Mouse (Mus musculus) brain, embryonic 18.5 days (tissue): ENCODE measurements around the gene Ankrd61.

Experiments
- DNase-seq: peaks from one replicate; pipeline ENCODE4 v3.0.0-alpha.2; 2012; ENCODE audit warnings: low read depth, low spot score

Ankrd61 gene

GRCm38 (mm10) chr5:143897635-143898330 lies at the start of gene Ankrd61:
Ankrd61 (minus strand) TSS chr5:143897685.
- no peak for DNase-seq

GRCm38 (mm10) chr5:143943231-143944125 lies 46.0 kb upstream of the Ankrd61 start:
- peak; percentile 81 for DNase-seq

GRCm38 (mm10) chr5:143941588-143941987 lies 44.1 kb upstream of the Ankrd61 start:
- DNase-seq, result no peak

- no peak for DNase-seq
Measured at GRCm38 (mm10) chr5:143936156-143936555, 38.7 kb upstream of the Ankrd61 start.

GRCm38 (mm10) chr5:143933875-143934274 lies 36.4 kb upstream of the Ankrd61 start:
- no peak for DNase-seq

- DNase-seq, result no peak
Measured at GRCm38 (mm10) chr5:143933414-143933813, 35.9 kb upstream of the Ankrd61 start.

- no peak for DNase-seq
Measured at GRCm38 (mm10) chr5:143932831-143933230, 35.3 kb upstream of the Ankrd61 start, which contains the start of gene Rsph10b. Rsph10b (plus strand) TSS chr5:143933035.

- no peak for DNase-seq
Measured at GRCm38 (mm10) chr5:143931863-143932580, 34.5 kb upstream of the Ankrd61 start.

GRCm38 (mm10) chr5:143930656-143931055 lies 33.2 kb upstream of the Ankrd61 start:
- DNase-seq, result no peak

- DNase-seq, result no peak
Measured at GRCm38 (mm10) chr5:143929291-143929690, 31.8 kb upstream of the Ankrd61 start.

- DNase-seq, result no peak
Measured at GRCm38 (mm10) chr5:143927875-143928274, 30.4 kb upstream of the Ankrd61 start, which contains the start of gene Gm42421. Gm42421 (plus strand) TSS chr5:143928175.

- DNase-seq, result no peak
Measured at GRCm38 (mm10) chr5:143924781-143925452, 27.4 kb upstream of the Ankrd61 start.

- DNase-seq, result no peak
Measured at GRCm38 (mm10) chr5:143918120-143918519, 20.6 kb upstream of the Ankrd61 start.

- no peak for DNase-seq
Measured at GRCm38 (mm10) chr5:143917418-143917817, 19.9 kb upstream of the Ankrd61 start.

- DNase-seq, result no peak
Measured at GRCm38 (mm10) chr5:143916221-143916620, 18.7 kb upstream of the Ankrd61 start.

GRCm38 (mm10) chr5:143909417-143910400 lies 12.2 kb upstream of the Ankrd61 start, which contains the start of the genes Aimp2 and Pms2:
Aimp2 (minus strand) TSS chr5:143909847.
Pms2 (plus strand) TSS chr5:143909964.
- peak; percentile 99 for DNase-seq

- no peak for DNase-seq
Measured at GRCm38 (mm10) chr5:143908926-143909325, 11.4 kb upstream of the Ankrd61 start.

- DNase-seq, result no peak
Measured at GRCm38 (mm10) chr5:143906429-143906828, 8.9 kb upstream of the Ankrd61 start.

- no peak for DNase-seq
Measured at GRCm38 (mm10) chr5:143903813-143904212, 6.3 kb upstream of the Ankrd61 start.

- no peak for DNase-seq
Measured at GRCm38 (mm10) chr5:143902111-143902510, 4.6 kb upstream of the Ankrd61 start.
